Mouse (Mus musculus) MEL (cell line): Measurements from ENCODE around the gene Banf1. TPM values are rescaled to one million over a fixed set of nuclear protein-coding genes. Genes with fewer than 3 reads are reported as not detected.
A peak's percentile ranks its signal among the peaks of the same experiment; 100 is the strongest.

ENCODE experiments used
- DNase-seq: peaks from one replicate; pipeline ENCODE4 v3.0.0; 2011; ENCODE audit warnings: low read depth, low spot score
- H3K27ac ChIP-seq: 2 replicates; pipeline ENCODE4 v1.5.1; 2012; ENCODE audit warnings: low read depth, mild to moderate bottlenecking, control low read depth, low read length, moderate library complexity; ENCODE audit not compliant: control insufficient read depth
- H3K27me3 ChIP-seq, 2 experiments: fragments of 150-350 bp in 1 of 2; sonication (generic) in 1 of 2; 2 replicates each; pipeline ENCODE4 v1.6.1; 2012; ENCODE audit warnings: low read length in 2 of 2, mild to moderate bottlenecking in 2 of 2, improper control_type of control experiment in 1 of 2, moderate library complexity in 1 of 2; ENCODE audit not compliant: insufficient read depth in 2 of 2, control insufficient read depth in 1 of 2
- H3K36me3 ChIP-seq, 2 experiments: 2 replicates each; pipeline ENCODE4 v1.6.1; 2012 to 2014; ENCODE audit warnings: low read length in 2 of 2, improper control_type of control experiment in 1 of 2, inconsistent platforms in 1 of 2, mild to moderate bottlenecking in 1 of 2; ENCODE audit not compliant: insufficient read depth in 2 of 2, control insufficient read depth in 1 of 2
- H3K4me1 ChIP-seq, 2 experiments: fragments of 150-350 bp in 1 of 2; sonication (generic) in 1 of 2; 2 replicates each; pipeline ENCODE4 v1.6.1; 2012; ENCODE audit warnings: low read length in 2 of 2, improper control_type of control experiment in 1 of 2, mild to moderate bottlenecking in 1 of 2; ENCODE audit not compliant: insufficient read depth in 2 of 2, control insufficient read depth in 1 of 2
- H3K4me3 ChIP-seq, 2 experiments: fragments of 150-350 bp in 1 of 2; sonication (generic) in 1 of 2; 2 replicates each; pipeline ENCODE4 v1.5.1; 2012; ENCODE audit warnings: low read depth in 2 of 2, low read length in 2 of 2, mild to moderate bottlenecking in 2 of 2, moderate library complexity in 2 of 2, control low read depth in 1 of 2, improper control_type of control experiment in 1 of 2; ENCODE audit not compliant: control insufficient read depth in 1 of 2, insufficient read depth in 1 of 2
- H3K79me2 ChIP-seq: 2 replicates; pipeline ENCODE4 v1.6.1; 2012; ENCODE audit warnings: mild to moderate bottlenecking, low read length, moderate library complexity; ENCODE audit not compliant: control insufficient read depth, poor library complexity, insufficient read depth
- H3K9ac ChIP-seq: 2 replicates; pipeline ENCODE4 v1.6.1; 2012; ENCODE audit warnings: low read depth, mild to moderate bottlenecking, control low read depth, low read length, moderate library complexity; ENCODE audit not compliant: control insufficient read depth, poor library complexity, severe bottlenecking
- H3K9me3 ChIP-seq: fragments of 150-350 bp; sonication (generic); replicated peaks from 2 replicates; pipeline ENCODE4 v1.6.1; 2012; ENCODE audit warnings: mild to moderate bottlenecking, low read length, improper control_type of control experiment, moderate library complexity; ENCODE audit not compliant: insufficient read depth
- BHLHE40 ChIP-seq: IDR thresholded peaks from 2 replicates; pipeline ENCODE4 v1.6.1; 2012; ENCODE audit warnings: low read depth, mild to moderate bottlenecking, inconsistent platforms, low read length, improper control_type of control experiment, borderline replicate concordance
- CHD1 ChIP-seq: IDR thresholded peaks from 2 replicates; pipeline ENCODE4 v1.6.1; 2012; ENCODE audit warnings: low read depth, mild to moderate bottlenecking, inconsistent platforms, low read length, improper control_type of control experiment
- CHD2 ChIP-seq: IDR thresholded peaks from 2 replicates; pipeline ENCODE4 v1.6.1; 2011; ENCODE audit warnings: low read length, improper control_type of control experiment
- CTCF ChIP-seq, 3 experiments: IDR thresholded peaks in 2 of 3; conservative IDR thresholded peaks in 1 of 3; 2 replicates each; pipeline ENCODE4 v1.5.1; 2011 to 2012; ENCODE audit warnings: low read length in 3 of 3, low read depth in 2 of 3, mild to moderate bottlenecking in 2 of 3, improper control_type of control experiment in 1 of 3, inconsistent platforms in 1 of 3, mixed read lengths in 1 of 3, moderate library complexity in 1 of 3; ENCODE audit not compliant: control insufficient read depth in 1 of 3, insufficient read depth in 1 of 3, poor library complexity in 1 of 3, severe bottlenecking in 1 of 3
- E2F4 ChIP-seq: IDR thresholded peaks from 2 replicates; pipeline ENCODE4 v1.6.1; 2011; ENCODE audit warnings: low read depth, low read length, improper control_type of control experiment, borderline replicate concordance
- ELF1 ChIP-seq: IDR thresholded peaks from 2 replicates; pipeline ENCODE4 v1.6.1; 2014; ENCODE audit warnings: low read depth, mild to moderate bottlenecking, inconsistent platforms, low read length, improper control_type of control experiment, moderate library complexity
- EP300 ChIP-seq, 2 experiments: IDR thresholded peaks; 2 replicates each; pipeline ENCODE4 v1.6.1; 2011; ENCODE audit warnings: improper control_type of control experiment in 2 of 2, low read length in 2 of 2, low read depth in 1 of 2, mild to moderate bottlenecking in 1 of 2
- ETS1 ChIP-seq: IDR thresholded peaks from 2 replicates; pipeline ENCODE4 v1.6.1; 2012; ENCODE audit warnings: low read depth, mild to moderate bottlenecking, inconsistent platforms, low read length, improper control_type of control experiment, moderate library complexity
- GATA1 ChIP-seq: IDR thresholded peaks from 2 replicates; pipeline ENCODE4 v1.6.1; 2011; ENCODE audit warnings: low read depth, low read length, improper control_type of control experiment
- HCFC1 ChIP-seq: IDR thresholded peaks from 2 replicates; pipeline ENCODE4 v1.6.1; 2012; ENCODE audit warnings: low read depth, mild to moderate bottlenecking, inconsistent platforms, low read length, improper control_type of control experiment, moderate library complexity
- JUND ChIP-seq: IDR thresholded peaks from 2 replicates; pipeline ENCODE4 v1.6.1; 2011; ENCODE audit warnings: low read depth, mild to moderate bottlenecking, improper control_type of control experiment, low read length
- KAT2A ChIP-seq: conservative IDR thresholded peaks from 2 replicates; pipeline ENCODE4 v1.6.1; 2012; ENCODE audit warnings: low read depth, low read length, improper control_type of control experiment, inconsistent platforms
- MAX ChIP-seq: IDR thresholded peaks from 2 replicates; pipeline ENCODE4 v1.6.1; 2011; ENCODE audit warnings: low read length, improper control_type of control experiment
- MAZ ChIP-seq: IDR thresholded peaks from 2 replicates; pipeline ENCODE4 v1.6.1; 2012; ENCODE audit warnings: low read depth, mild to moderate bottlenecking, inconsistent platforms, low read length, improper control_type of control experiment
- MEF2A ChIP-seq: IDR thresholded peaks from 2 replicates; pipeline ENCODE4 v1.6.1; 2014; ENCODE audit warnings: low read depth, mild to moderate bottlenecking, inconsistent platforms, low read length, improper control_type of control experiment; ENCODE audit not compliant: poor library complexity, insufficient replicate concordance, severe bottlenecking; ENCODE audit errors: extremely low read depth
- MYC ChIP-seq: IDR thresholded peaks from 2 replicates; pipeline ENCODE4 v1.6.1; 2011; ENCODE audit warnings: low read depth, mild to moderate bottlenecking, low read length, improper control_type of control experiment, moderate library complexity
- NELFE ChIP-seq: IDR thresholded peaks from 2 replicates; pipeline ENCODE4 v1.6.1; 2011; ENCODE audit warnings: low read depth, low read length, improper control_type of control experiment
- NRF1 ChIP-seq: IDR thresholded peaks from 2 replicates; pipeline ENCODE4 v1.6.1; 2014; ENCODE audit warnings: low read depth, mild to moderate bottlenecking, inconsistent platforms, low read length, improper control_type of control experiment, moderate library complexity; ENCODE audit not compliant: poor library complexity, insufficient read depth, severe bottlenecking
- POLR2A ChIP-seq, 2 experiments: IDR thresholded peaks; 2 replicates each; pipeline ENCODE4 v1.6.1; 2011 to 2012; ENCODE audit warnings: low read length in 2 of 2, mild to moderate bottlenecking in 2 of 2, control low read depth in 1 of 2, improper control_type of control experiment in 1 of 2, low read depth in 1 of 2, moderate library complexity in 1 of 2; ENCODE audit not compliant: control insufficient read depth in 1 of 2, insufficient read depth in 1 of 2, poor library complexity in 1 of 2
- POLR2AphosphoS2 ChIP-seq: IDR thresholded peaks from 2 replicates; pipeline ENCODE4 v1.6.1; 2011; ENCODE audit warnings: low read length, improper control_type of control experiment
- POLR2AphosphoS5 ChIP-seq: IDR thresholded peaks from 2 replicates; pipeline ENCODE4 v1.6.1; 2012; ENCODE audit warnings: low read depth, borderline replicate concordance, mild to moderate bottlenecking, inconsistent platforms, low read length, moderate library complexity, mixed read lengths
- RAD21 ChIP-seq: IDR thresholded peaks from 2 replicates; pipeline ENCODE4 v1.6.1; 2011; ENCODE audit warnings: mild to moderate bottlenecking, low read depth, low read length, improper control_type of control experiment
- RCOR1 ChIP-seq: IDR thresholded peaks from 2 replicates; pipeline ENCODE4 v1.6.1; 2012; ENCODE audit warnings: low read depth, mild to moderate bottlenecking, inconsistent platforms, low read length, improper control_type of control experiment
- SIN3A ChIP-seq: IDR thresholded peaks from 2 replicates; pipeline ENCODE4 v1.6.1; 2012; ENCODE audit warnings: low read length, improper control_type of control experiment, inconsistent platforms
- SMC3 ChIP-seq: IDR thresholded peaks from 2 replicates; pipeline ENCODE4 v1.6.1; 2011; ENCODE audit warnings: low read depth, low read length, improper control_type of control experiment
- TAL1 ChIP-seq: IDR thresholded peaks from 2 replicates; pipeline ENCODE4 v1.6.1; 2012; ENCODE audit warnings: mild to moderate bottlenecking, inconsistent platforms, low read length, moderate library complexity, mixed read lengths
- USF1 ChIP-seq: IDR thresholded peaks from 2 replicates; pipeline ENCODE4 v1.6.1; 2014; ENCODE audit warnings: low read depth, mild to moderate bottlenecking, inconsistent platforms, low read length, improper control_type of control experiment, moderate library complexity
- USF2 ChIP-seq, 2 experiments: IDR thresholded peaks; 2 replicates each; pipeline ENCODE4 v1.6.1; 2011 to 2012; ENCODE audit warnings: improper control_type of control experiment in 2 of 2, low read length in 2 of 2, borderline replicate concordance in 1 of 2, inconsistent platforms in 1 of 2, low read depth in 1 of 2, mild to moderate bottlenecking in 1 of 2; ENCODE audit not compliant: insufficient read depth in 1 of 2
- ZC3H11A ChIP-seq: IDR thresholded peaks from 2 replicates; pipeline ENCODE4 v1.6.1; 2012; ENCODE audit warnings: low read depth, mild to moderate bottlenecking, inconsistent platforms, low read length, improper control_type of control experiment
- ZKSCAN1 ChIP-seq: IDR thresholded peaks from 2 replicates; pipeline ENCODE4 v1.6.1; 2012; ENCODE audit warnings: low read depth, mild to moderate bottlenecking, inconsistent platforms, low read length, improper control_type of control experiment, moderate library complexity
- ZMIZ1 ChIP-seq: IDR thresholded peaks from 2 replicates; pipeline ENCODE4 v1.6.1; 2012; ENCODE audit warnings: low read depth, mild to moderate bottlenecking, inconsistent platforms, low read length, improper control_type of control experiment, moderate library complexity
- polyA plus RNA-seq, 2 experiments: library from polyadenylated mRNA; stranded (reverse) in 1 of 2; unstranded in 1 of 2; fragments of >175 nt in 1 of 2; fragments of >200 nt in 1 of 2; gene quantifications; 2 replicates each; pipeline versions ENCODE4 v1.2.1 to v1.2.4; 2012; ENCODE audit warnings: low replicate concordance in 2 of 2, low read depth in 1 of 2; ENCODE audit not compliant: insufficient read length in 2 of 2, insufficient read depth in 1 of 2, missing spikeins in 1 of 2
- total RNA-seq: library from RNA; depleted of rRNA; stranded (reverse); fragments of 300-350 nt; gene quantifications from 2 replicates; pipeline ENCODE4 v1.2.3, GENCODE M21; 2012

The Banf1 gene
- total and polyA plus RNA-seq, 3 experiments, result 207 to 1,168 (median 644) TPM

DNA sequence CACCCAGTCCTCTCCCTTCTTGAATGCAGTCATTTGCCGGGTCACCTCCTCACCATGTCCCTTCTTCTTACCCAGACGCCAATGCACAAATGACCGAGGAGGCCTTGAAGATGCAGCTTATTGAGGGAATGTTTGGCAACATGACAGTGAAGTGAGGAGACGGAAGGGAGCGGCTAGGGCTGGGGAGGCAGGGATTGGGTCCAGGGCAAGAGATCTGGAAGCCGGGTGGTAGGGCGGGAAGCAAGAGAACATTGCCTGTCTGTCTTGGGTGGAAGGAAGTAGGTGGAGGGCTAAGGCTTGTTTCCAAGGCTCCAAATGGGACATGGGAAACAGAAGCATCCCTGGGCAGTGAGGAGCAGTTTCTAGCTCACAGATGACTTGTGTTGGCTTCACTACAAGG, 25.6 kb downstream of the Banf1 start:
- Histone ChIP-seq H3K4me3 (no peak overlapping the region), H3K79me2 (no peaks in the 10 kb centered on the region), H3K9ac (no peak overlapping the region), H3K27me3 (peaks cover 2 to 8% of the 10 kb centered on the region in 2 experiments; a peak in 3 of 4 replicates), H3K36me3 (no peaks in the 10 kb centered on the region), H3K27ac (no peak overlapping the region)
- TF ChIP-seq MEF2A, result no peak
- no peak for TF ChIP-seq KAT2A
- TF ChIP-seq TAL1, result no peak
- TF ChIP-seq SIN3A, result no peak
- TF ChIP-seq CHD2, result no peak
- no peak for TF ChIP-seq ETS1
- no peak for TF ChIP-seq MAZ
- TF ChIP-seq, all 39 proteins: peak for 0
- Histone ChIP-seq H3K9me3 (no peaks in the 10 kb centered on the region), H3K4me1 (no peaks in the 10 kb centered on the region)
- DNase-seq, result no peak

GRCm38 (mm10) chr19:5337975-5338374, 29.0 kb downstream of the Banf1 start:
- no peak overlapping the region for H3K4me3 ChIP-seq
- peaks cover 0 to 8% of the 10 kb centered on the region in 2 experiments; a peak in 3 of 4 replicates for H3K27me3 ChIP-seq
- no peaks in the 10 kb centered on the region for H3K4me1 ChIP-seq
- H3K79me2 ChIP-seq, result no peaks in the 10 kb centered on the region
- H3K36me3 ChIP-seq, result no peaks in the 10 kb centered on the region
- H3K9ac ChIP-seq, result no peak overlapping the region
- no peak overlapping the region for H3K27ac ChIP-seq
- DNase-seq, result peak; percentile 83
- no peaks in the 10 kb centered on the region for H3K9me3 ChIP-seq
- TF ChIP-seq MAX (no peak), RAD21 (peak; percentile 78), HCFC1 (no peak), MAZ (peak; percentile 40; the same call in 1 of the 2 replicates), ETS1 (no peak), POLR2AphosphoS2 (no peak), ZKSCAN1 (no peak), CTCF (IDR thresholded peaks at IDR 0.05 in 2 of 3, conservative IDR thresholded peaks at IDR 0.05 in 1 of 3; ENCODE audit: control insufficient read depth in 1 of 3, insufficient read depth in 1 of 3, low read depth in 2 of 3, low read length in 3 of 3, poor library complexity in 1 of 3, severe bottlenecking in 1 of 3) (peak; percentile 84 to 97 (median 96)), EP300 (IDR thresholded peaks at IDR 0.05; ENCODE audit: low read depth in 1 of 2, low read length in 2 of 2) (no peak), CHD1 (no peak), GATA1 (no peak), NELFE (no peak), USF2 (IDR thresholded peaks at IDR 0.05; ENCODE audit: borderline replicate concordance in 1 of 2, insufficient read depth in 1 of 2, low read depth in 1 of 2, low read length in 2 of 2) (no peak), ELF1 (no peak), E2F4 (no peak), MEF2A (no peak), MYC (0 out of 2 replicates have a peak, but pooled peaks have one; percentile 33), BHLHE40 (peak; percentile 37; the same call in 1 of the 2 replicates), ZMIZ1 (no peak), RCOR1 (no peak), POLR2AphosphoS5 (no peak), NRF1 (no peak), TAL1 (no peak), KAT2A (no peak), SIN3A (peak; percentile 33; the same call in 1 of the 2 replicates), POLR2A (IDR thresholded peaks at IDR 0.05; ENCODE audit: control insufficient read depth in 1 of 2, insufficient read depth in 1 of 2, low read depth in 1 of 2, low read length in 2 of 2, poor library complexity in 1 of 2) (no peak), JUND (peak; percentile 71; the same call in 1 of the 2 replicates), SMC3 (peak; percentile 95), ZC3H11A (peak; percentile 76), USF1 (no peak)
